Mouse (Mus musculus): ENCODE data around the gene Micall2. TPM values are rescaled to one million over a fixed set of nuclear protein-coding genes. Genes with fewer than 3 reads are reported as not detected.
"Not testable (repeated sequence)": the region's sequence is repeated elsewhere in the genome, so short reads cannot be mapped to it uniquely, and the experiment has no call there.

Gene Micall2
- polyA plus RNA-seq, 1 experiment: 16.9 TPM

GRCm38 (mm10) chr5:139756586-139756985 is 20.4 kb upstream of the Micall2 start:
- TF ChIP-seq CTCF (IDR thresholded peaks at IDR 0.05; ENCODE audit: extremely low read depth, insufficient read length, insufficient replicate concordance, low read depth, low read length) (no peak), POLR2A (IDR thresholded peaks at IDR 0.05; ENCODE audit: low read depth, low read length) (no peak)
- no peak overlapping the region for H3K27ac ChIP-seq (ENCODE audit: insufficient read depth, low read depth, low read length)
- H3K4me3 ChIP-seq (ENCODE audit: low read depth, low read length): no peak overlapping the region
- 94% methylated on average over 2 of the region's 2 CpGs for WGBS
- no peaks in the 10 kb centered on the region for H3K27me3 ChIP-seq (ENCODE audit: control insufficient read depth, insufficient read depth, low read length)
- peaks cover 62% of the 10 kb centered on the region for H3K36me3 ChIP-seq (ENCODE audit: control insufficient read depth, insufficient read depth, low read length)
- no peaks in the 10 kb centered on the region for H3K4me1 ChIP-seq (ENCODE audit: control insufficient read depth, insufficient read depth, insufficient read length, low read length)

GRCm38 (mm10) chr5:139756135-139756534 is 20.0 kb upstream of the Micall2 start:
- Histone ChIP-seq H3K4me3 (ENCODE audit: low read depth, low read length) (no peak overlapping the region), H3K4me1 (ENCODE audit: control insufficient read depth, insufficient read depth, insufficient read length, low read length) (no peaks in the 10 kb centered on the region), H3K36me3 (ENCODE audit: control insufficient read depth, insufficient read depth, low read length) (peaks cover 60% of the 10 kb centered on the region), H3K27ac (ENCODE audit: insufficient read depth, low read depth, low read length) (no peak overlapping the region), H3K27me3 (ENCODE audit: control insufficient read depth, insufficient read depth, low read length) (no peaks in the 10 kb centered on the region)
- WGBS: 87% methylated on average over 12 of the region's 12 CpGs
- TF ChIP-seq POLR2A (IDR thresholded peaks at IDR 0.05; ENCODE audit: low read depth, low read length) (no peak), CTCF (IDR thresholded peaks at IDR 0.05; ENCODE audit: extremely low read depth, insufficient read length, insufficient replicate concordance, low read depth, low read length) (no peak)

GRCm38 (mm10) chr5:139754753-139755152 is 18.6 kb upstream of the Micall2 start:
- 26% methylated on average over 12 of the region's 12 CpGs for WGBS
- TF ChIP-seq CTCF (IDR thresholded peaks at IDR 0.05; ENCODE audit: extremely low read depth, insufficient read length, insufficient replicate concordance, low read depth, low read length): peak; percentile 72
- TF ChIP-seq POLR2A (IDR thresholded peaks at IDR 0.05; ENCODE audit: low read depth, low read length): no peak
- Histone ChIP-seq H3K4me1 (ENCODE audit: control insufficient read depth, insufficient read depth, insufficient read length, low read length) (peaks cover 7% of the 10 kb centered on the region), H3K27me3 (ENCODE audit: control insufficient read depth, insufficient read depth, low read length) (no peaks in the 10 kb centered on the region), H3K36me3 (ENCODE audit: control insufficient read depth, insufficient read depth, low read length) (peaks cover 50% of the 10 kb centered on the region), H3K27ac (ENCODE audit: insufficient read depth, low read depth, low read length) (no peak overlapping the region), H3K4me3 (ENCODE audit: low read depth, low read length) (no peak overlapping the region)

- Histone ChIP-seq H3K27me3 (ENCODE audit: control insufficient read depth, insufficient read depth, low read length) (no peaks in the 10 kb centered on the region), H3K27ac (ENCODE audit: insufficient read depth, low read depth, low read length) (no peak overlapping the region), H3K4me3 (ENCODE audit: low read depth, low read length) (no peak overlapping the region), H3K36me3 (ENCODE audit: control insufficient read depth, insufficient read depth, low read length) (peaks cover 17% of the 10 kb centered on the region), H3K4me1 (ENCODE audit: control insufficient read depth, insufficient read depth, insufficient read length, low read length) (peaks cover 30% of the 10 kb centered on the region)
- TF ChIP-seq POLR2A (IDR thresholded peaks at IDR 0.05; ENCODE audit: low read depth, low read length): no peak
- TF ChIP-seq CTCF (IDR thresholded peaks at IDR 0.05; ENCODE audit: extremely low read depth, insufficient read length, insufficient replicate concordance, low read depth, low read length): peak; percentile 91
These were observed 14.4 kb upstream of the Micall2 start for GRCm38 (mm10) chr5:139750535-139750934.

- Histone ChIP-seq H3K4me1 (ENCODE audit: control insufficient read depth, insufficient read depth, insufficient read length, low read length) (peaks cover 30% of the 10 kb centered on the region), H3K27me3 (ENCODE audit: control insufficient read depth, insufficient read depth, low read length) (no peaks in the 10 kb centered on the region), H3K4me3 (ENCODE audit: low read depth, low read length) (no peak overlapping the region), H3K27ac (ENCODE audit: insufficient read depth, low read depth, low read length) (no peak overlapping the region; the same call in 1 of the 2 replicates), H3K36me3 (ENCODE audit: control insufficient read depth, insufficient read depth, low read length) (peaks cover 12% of the 10 kb centered on the region)
- WGBS: 34% methylated on average over 16 of the region's 16 CpGs
- TF ChIP-seq CTCF (IDR thresholded peaks at IDR 0.05; ENCODE audit: extremely low read depth, insufficient read length, insufficient replicate concordance, low read depth, low read length): no peak
- TF ChIP-seq POLR2A (IDR thresholded peaks at IDR 0.05; ENCODE audit: low read depth, low read length): no peak
These were observed 13.4 kb upstream of the Micall2 start for GRCm38 (mm10) chr5:139749413-139750125.

- Histone ChIP-seq H3K27ac (ENCODE audit: insufficient read depth, low read depth, low read length) (no peak overlapping the region), H3K4me3 (ENCODE audit: low read depth, low read length) (no peak overlapping the region), H3K36me3 (ENCODE audit: control insufficient read depth, insufficient read depth, low read length) (peaks cover under 1% of the 10 kb centered on the region; the same call in 1 of the 2 replicates), H3K27me3 (ENCODE audit: control insufficient read depth, insufficient read depth, low read length) (no peaks in the 10 kb centered on the region), H3K4me1 (ENCODE audit: control insufficient read depth, insufficient read depth, insufficient read length, low read length) (peaks cover 34% of the 10 kb centered on the region)
- peak; percentile 84 for TF ChIP-seq CTCF (IDR thresholded peaks at IDR 0.05; ENCODE audit: extremely low read depth, insufficient read length, insufficient replicate concordance, low read depth, low read length)
- no peak for TF ChIP-seq POLR2A (IDR thresholded peaks at IDR 0.05; ENCODE audit: low read depth, low read length)
- 4% methylated on average over 3 of the region's 3 CpGs for WGBS
These were observed 9.6 kb upstream of the Micall2 start for GRCm38 (mm10) chr5:139745771-139746170.

- WGBS: 11% methylated on average over 3 of the region's 3 CpGs
These were observed 6.5 kb upstream of the Micall2 start for GRCm38 (mm10) chr5:139742640-139743039.

More at GRCm38 (mm10) chr5:139742640-139743039, 6.5 kb upstream of the Micall2 start:
- H3K4me1 ChIP-seq (ENCODE audit: control insufficient read depth, insufficient read depth, insufficient read length, low read length): peaks cover 14% of the 10 kb centered on the region
- not testable (repeated sequence) for H3K4me3 ChIP-seq (ENCODE audit: low read depth, low read length); H3K27me3 ChIP-seq (ENCODE audit: control insufficient read depth, insufficient read depth, low read length); H3K27ac ChIP-seq (ENCODE audit: insufficient read depth, low read depth, low read length); H3K36me3 ChIP-seq (ENCODE audit: control insufficient read depth, insufficient read depth, low read length)
